Mouse (Mus musculus): ENCODE data around the gene Icam1.

- TF ChIP-seq POLR2A (IDR thresholded peaks at IDR 0.05; ENCODE audit: low read depth, low read length) (peak; percentile 74), CTCF (IDR thresholded peaks at IDR 0.05; ENCODE audit: borderline replicate concordance, insufficient read depth, low read length) (no peak)
Observed at GRCm38 (mm10) chr9:20972141-20972992, 43.4 kb upstream of the Icam1 start.
